Mouse (Mus musculus) forelimb bud, embryonic 11.5 days (tissue): ENCODE data around the gene Vrk2.

Source experiments
- DNase-seq: peaks from one replicate; pipeline ENCODE4 v3.0.0-alpha.2; 2012; ENCODE audit warnings: low read depth, low spot score

Gene Vrk2

GRCm38 (mm10) chr11:26593061-26594059, at the start of gene Vrk2, which contains the start of gene Gm6899:
Vrk2 (minus strand) TSS chr11:26593999.
Gm6899 (plus strand) TSS chr11:26593241.
- peak; percentile 77 for DNase-seq

GRCm38 (mm10) chr11:26642141-26642540, 48.3 kb upstream of the Vrk2 start:
- no peak for DNase-seq

- DNase-seq, result no peak
These were observed 46.6 kb upstream of the Vrk2 start for GRCm38 (mm10) chr11:26640314-26640785.

GRCm38 (mm10) chr11:26636239-26636638, 42.4 kb upstream of the Vrk2 start:
- DNase-seq, result no peak

GRCm38 (mm10) chr11:26622727-26623126, 28.9 kb upstream of the Vrk2 start:
- DNase-seq, result no peak

GRCm38 (mm10) chr11:26618475-26619223, 24.9 kb upstream of the Vrk2 start:
- no peak for DNase-seq

- no peak for DNase-seq
These were observed 15.0 kb upstream of the Vrk2 start for GRCm38 (mm10) chr11:26608795-26609194.

GRCm38 (mm10) chr11:26604061-26604655, 10.4 kb upstream of the Vrk2 start:
- DNase-seq, result no peak

- no peak for DNase-seq
These were observed 7.9 kb upstream of the Vrk2 start for GRCm38 (mm10) chr11:26601571-26602175.

- no peak for DNase-seq
These were observed 6.9 kb upstream of the Vrk2 start for GRCm38 (mm10) chr11:26600692-26601091.

GRCm38 (mm10) chr11:26598876-26599275, 5.1 kb upstream of the Vrk2 start:
- no peak for DNase-seq

- no peak for DNase-seq
These were observed 4.0 kb upstream of the Vrk2 start for GRCm38 (mm10) chr11:26597761-26598160.

- no peak for DNase-seq
These were observed 3.3 kb upstream of the Vrk2 start for GRCm38 (mm10) chr11:26597145-26597544.

- no peak for DNase-seq
These were observed 2.4 kb upstream of the Vrk2 start for GRCm38 (mm10) chr11:26596186-26596585.

GRCm38 (mm10) chr11:26594487-26594886, 688 bp upstream of the Vrk2 start:
- DNase-seq, result no peak

- DNase-seq, result peak; percentile 6
These were observed 1.3 kb downstream of the Vrk2 start for GRCm38 (mm10) chr11:26592395-26593053.

GRCm38 (mm10) chr11:26587184-26587524, 6.6 kb downstream of the Vrk2 start:
- DNase-seq, result no peak

GRCm38 (mm10) chr11:26586367-26587183, 7.2 kb downstream of the Vrk2 start:
- DNase-seq, result no peak

GRCm38 (mm10) chr11:26585409-26586366, 8.1 kb downstream of the Vrk2 start:
- no peak for DNase-seq
